Mouse (Mus musculus): Measurements from ENCODE around the gene Slc26a1. TPM values are rescaled to one million over a fixed set of nuclear protein-coding genes. Genes with fewer than 3 reads are reported as not detected.

Gene Slc26a1
- 0.40 and 0.53 TPM in 2 replicates for polyA plus RNA-seq (2014; fragmentation: Nextera tagmentation; extraction: Ambion mirVana)

- Histone ChIP-seq H3K4me1 (ENCODE audit: control insufficient read depth in 2 of 2, insufficient read depth in 2 of 2, low read length in 2 of 2) (peaks cover 7 to 20% of the 10 kb centered on the region in 2 experiments; a peak in 3 of 4 replicates), H3K27ac (replicated peaks in 1 of 2; ENCODE audit: control insufficient read depth in 1 of 2, insufficient read depth in 1 of 2, low read depth in 2 of 2, low read length in 2 of 2) (no peak within 1 kb of the TSS), H3K9ac (ENCODE audit: low read length) (no peak within 1 kb of the TSS), H3K9me3 (ENCODE audit: control insufficient read depth, low read length) (no peaks in the 10 kb centered on the region), H3K4me2 (ENCODE audit: low read length) (no peak within 1 kb of the TSS), H3K4me3 (ENCODE audit: control insufficient read depth in 1 of 2, insufficient read depth in 1 of 2, low read depth in 1 of 2, low read length in 2 of 2) (no peak within 1 kb of the TSS), H3K36me3 (ENCODE audit: control insufficient read depth, insufficient read depth, low read length) (peaks cover 17% of the 10 kb centered on the region), H3K27me3 (ENCODE audit: control insufficient read depth, insufficient read depth, low read length) (no peaks in the 10 kb centered on the region)
- 83% methylated on average over 9 of the region's 9 CpGs for WGBS
- no peak for ATAC-seq (ENCODE audit: insufficient number of reproducible peaks, insufficient read depth, low FRiP score, low read depth)
Measured at GRCm38 (mm10) chr5:108675251-108675816, at the start of gene Slc26a1. Gene Slc26a1, minus strand, starts transcription at chr5:108675569.

- ATAC-seq (ENCODE audit: insufficient number of reproducible peaks, insufficient read depth, low FRiP score, low read depth), result no peak
- H3K27ac ChIP-seq (replicated peaks in 1 of 2; ENCODE audit: control insufficient read depth in 1 of 2, insufficient read depth in 1 of 2, low read depth in 2 of 2, low read length in 2 of 2), result no peak overlapping the region
- WGBS, result 33% methylated on average over 2 of the region's 2 CpGs
- no peak overlapping the region for H3K4me2 ChIP-seq (ENCODE audit: low read length)
- H3K9me3 ChIP-seq (ENCODE audit: control insufficient read depth, low read length), result no peaks in the 10 kb centered on the region
- no peak overlapping the region for H3K9ac ChIP-seq (ENCODE audit: low read length)
- H3K27me3 ChIP-seq (ENCODE audit: control insufficient read depth, insufficient read depth, low read length), result no peaks in the 10 kb centered on the region
- no peak overlapping the region for H3K4me3 ChIP-seq (ENCODE audit: control insufficient read depth in 1 of 2, insufficient read depth in 1 of 2, low read depth in 1 of 2, low read length in 2 of 2)
- H3K4me1 ChIP-seq (ENCODE audit: control insufficient read depth in 2 of 2, insufficient read depth in 2 of 2, low read length in 2 of 2), result peaks cover 5 to 8% of the 10 kb centered on the region in 2 experiments; a peak in 2 of 4 replicates
- H3K36me3 ChIP-seq (ENCODE audit: control insufficient read depth, insufficient read depth, low read length), result no peaks in the 10 kb centered on the region
Measured at GRCm38 (mm10) chr5:108724006-108724405, 48.6 kb upstream of the Slc26a1 start.

- Histone ChIP-seq H3K4me1 (ENCODE audit: control insufficient read depth in 2 of 2, insufficient read depth in 2 of 2, low read length in 2 of 2) (peaks cover 11 to 14% of the 10 kb centered on the region in 2 experiments; a peak in 3 of 4 replicates), H3K9me3 (ENCODE audit: control insufficient read depth, low read length) (no peaks in the 10 kb centered on the region), H3K27me3 (ENCODE audit: control insufficient read depth, insufficient read depth, low read length) (no peaks in the 10 kb centered on the region), H3K4me2 (ENCODE audit: low read length) (no peak overlapping the region), H3K4me3 (ENCODE audit: control insufficient read depth in 1 of 2, insufficient read depth in 1 of 2, low read depth in 1 of 2, low read length in 2 of 2) (no peak overlapping the region), H3K36me3 (ENCODE audit: control insufficient read depth, insufficient read depth, low read length) (no peaks in the 10 kb centered on the region), H3K27ac (replicated peaks in 1 of 2; ENCODE audit: control insufficient read depth in 1 of 2, insufficient read depth in 1 of 2, low read depth in 2 of 2, low read length in 2 of 2) (no peak overlapping the region), H3K9ac (ENCODE audit: low read length) (no peak overlapping the region)
- ATAC-seq (ENCODE audit: insufficient number of reproducible peaks, insufficient read depth, low FRiP score, low read depth), result no peak
- WGBS, result 50% methylated on average over 7 of the region's 7 CpGs
Measured at GRCm38 (mm10) chr5:108719761-108720160, 44.4 kb upstream of the Slc26a1 start.

GRCm38 (mm10) chr5:108718051-108718450 is 42.7 kb upstream of the Slc26a1 start:
- Histone ChIP-seq H3K27me3 (ENCODE audit: control insufficient read depth, insufficient read depth, low read length) (no peaks in the 10 kb centered on the region), H3K9ac (ENCODE audit: low read length) (0 out of 2 replicates have a peak overlapping the region, but pooled peaks have one; percentile 16), H3K4me1 (ENCODE audit: control insufficient read depth in 2 of 2, insufficient read depth in 2 of 2, low read length in 2 of 2) (peaks cover 11 to 14% of the 10 kb centered on the region in 2 experiments; a peak in 3 of 4 replicates), H3K9me3 (ENCODE audit: control insufficient read depth, low read length) (no peaks in the 10 kb centered on the region), H3K4me2 (ENCODE audit: low read length) (no peak overlapping the region), H3K27ac (replicated peaks in 1 of 2; ENCODE audit: control insufficient read depth in 1 of 2, insufficient read depth in 1 of 2, low read depth in 2 of 2, low read length in 2 of 2) (0 out of 4 replicates have a peak overlapping the region, but pooled peaks have one; percentile 11 to 14), H3K4me3 (ENCODE audit: control insufficient read depth in 1 of 2, insufficient read depth in 1 of 2, low read depth in 1 of 2, low read length in 2 of 2) (no peak overlapping the region), H3K36me3 (ENCODE audit: control insufficient read depth, insufficient read depth, low read length) (no peaks in the 10 kb centered on the region)
- ATAC-seq (ENCODE audit: insufficient number of reproducible peaks, insufficient read depth, low FRiP score, low read depth), result no peak
- WGBS, result 47% methylated on average over 4 of the region's 4 CpGs

- Histone ChIP-seq H3K27ac (replicated peaks in 1 of 2; ENCODE audit: control insufficient read depth in 1 of 2, insufficient read depth in 1 of 2, low read depth in 2 of 2, low read length in 2 of 2) (no peak overlapping the region), H3K9me3 (ENCODE audit: control insufficient read depth, low read length) (no peaks in the 10 kb centered on the region), H3K4me1 (ENCODE audit: control insufficient read depth in 2 of 2, insufficient read depth in 2 of 2, low read length in 2 of 2) (peaks cover 6 to 11% of the 10 kb centered on the region in 2 experiments; a peak in 3 of 4 replicates), H3K4me2 (ENCODE audit: low read length) (no peak overlapping the region), H3K4me3 (ENCODE audit: control insufficient read depth in 1 of 2, insufficient read depth in 1 of 2, low read depth in 1 of 2, low read length in 2 of 2) (no peak overlapping the region), H3K36me3 (ENCODE audit: control insufficient read depth, insufficient read depth, low read length) (no peaks in the 10 kb centered on the region), H3K9ac (ENCODE audit: low read length) (no peak overlapping the region), H3K27me3 (ENCODE audit: control insufficient read depth, insufficient read depth, low read length) (no peaks in the 10 kb centered on the region)
- no peak for ATAC-seq (ENCODE audit: insufficient number of reproducible peaks, insufficient read depth, low FRiP score, low read depth)
- 73% methylated on average over 1 of the region's 1 CpGs for WGBS
Measured at GRCm38 (mm10) chr5:108715974-108716373, 40.6 kb upstream of the Slc26a1 start.

DNA sequence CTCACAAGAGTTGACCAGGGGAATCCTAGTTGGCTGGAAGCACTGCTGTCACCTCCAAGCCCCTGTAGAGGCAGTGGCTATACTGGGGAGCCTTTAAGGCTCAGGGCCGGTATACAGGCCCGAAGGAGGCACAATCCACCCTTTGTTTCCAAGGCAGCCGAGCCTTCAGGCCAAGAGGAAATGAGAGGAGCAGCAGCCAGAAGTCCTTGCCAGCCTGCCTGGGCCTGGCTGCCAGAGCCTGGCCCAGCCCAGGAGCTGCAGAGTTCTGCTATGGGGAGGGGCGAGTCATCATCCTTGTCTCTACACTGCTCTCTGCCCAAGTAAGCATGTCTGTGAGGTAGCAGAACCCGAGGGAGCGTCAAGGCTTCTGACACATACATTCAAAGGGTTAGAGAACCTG is 38.8 kb upstream of the Slc26a1 start:
- 54% methylated on average over 6 of the region's 6 CpGs for WGBS
- Histone ChIP-seq H3K9ac (ENCODE audit: low read length) (no peak overlapping the region), H3K36me3 (ENCODE audit: control insufficient read depth, insufficient read depth, low read length) (no peaks in the 10 kb centered on the region), H3K27ac (replicated peaks in 1 of 2; ENCODE audit: control insufficient read depth in 1 of 2, insufficient read depth in 1 of 2, low read depth in 2 of 2, low read length in 2 of 2) (peak overlapping the region; percentile 15 to 48; a peak in 3 of 4 replicates), H3K4me1 (ENCODE audit: control insufficient read depth in 2 of 2, insufficient read depth in 2 of 2, low read length in 2 of 2) (peaks cover 5 to 7% of the 10 kb centered on the region in 2 experiments; a peak in 2 of 4 replicates), H3K9me3 (ENCODE audit: control insufficient read depth, low read length) (no peaks in the 10 kb centered on the region), H3K4me3 (ENCODE audit: control insufficient read depth in 1 of 2, insufficient read depth in 1 of 2, low read depth in 1 of 2, low read length in 2 of 2) (no peak overlapping the region), H3K4me2 (ENCODE audit: low read length) (no peak overlapping the region), H3K27me3 (ENCODE audit: control insufficient read depth, insufficient read depth, low read length) (no peaks in the 10 kb centered on the region)
- ATAC-seq (ENCODE audit: insufficient number of reproducible peaks, insufficient read depth, low FRiP score, low read depth), result peak; percentile 67

DNA sequence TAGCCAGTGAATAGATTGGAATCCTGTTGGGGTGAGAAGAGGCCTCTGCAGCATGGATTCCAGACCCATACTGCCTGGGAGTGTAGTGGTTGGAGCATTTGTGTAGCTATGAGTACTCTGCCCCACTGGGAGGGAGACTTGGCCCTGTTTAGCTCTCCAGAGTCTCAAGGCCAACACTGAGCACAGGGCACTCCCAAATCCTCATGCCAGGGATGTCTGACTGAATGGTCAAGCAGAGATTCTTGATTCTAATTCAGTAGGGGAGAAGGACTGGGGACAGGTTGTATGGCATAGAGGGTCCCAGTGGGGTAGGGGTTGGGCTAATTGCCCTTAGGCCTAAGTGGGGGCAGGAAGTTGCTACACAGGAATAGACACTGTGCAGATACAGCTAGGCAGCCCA is 38.3 kb upstream of the Slc26a1 start:
- H3K27ac ChIP-seq (replicated peaks in 1 of 2; ENCODE audit: control insufficient read depth in 1 of 2, insufficient read depth in 1 of 2, low read depth in 2 of 2, low read length in 2 of 2), result peak overlapping the region; percentile 15 to 48; a peak in 3 of 4 replicates
- ATAC-seq (ENCODE audit: insufficient number of reproducible peaks, insufficient read depth, low FRiP score, low read depth), result no peak
- no peak overlapping the region for H3K9ac ChIP-seq (ENCODE audit: low read length)
- H3K4me3 ChIP-seq (ENCODE audit: control insufficient read depth in 1 of 2, insufficient read depth in 1 of 2, low read depth in 1 of 2, low read length in 2 of 2), result no peak overlapping the region
- H3K4me2 ChIP-seq (ENCODE audit: low read length), result no peak overlapping the region
- H3K9me3 ChIP-seq (ENCODE audit: control insufficient read depth, low read length), result no peaks in the 10 kb centered on the region
- H3K36me3 ChIP-seq (ENCODE audit: control insufficient read depth, insufficient read depth, low read length), result no peaks in the 10 kb centered on the region
- H3K4me1 ChIP-seq (ENCODE audit: control insufficient read depth in 2 of 2, insufficient read depth in 2 of 2, low read length in 2 of 2), result peaks cover 7 to 11% of the 10 kb centered on the region in 2 experiments; a peak in 3 of 4 replicates
- no peaks in the 10 kb centered on the region for H3K27me3 ChIP-seq (ENCODE audit: control insufficient read depth, insufficient read depth, low read length)

Data from heart, embryonic 14.5 days (tissue).